Mouse (Mus musculus) intestine, embryonic 14.5 days (tissue): ENCODE data around the gene Calhm2. TPM values are rescaled to one million over a fixed set of nuclear protein-coding genes. Genes with fewer than 3 reads are reported as not detected.
"Not testable (repeated sequence)": the region's sequence is repeated elsewhere in the genome, so short reads cannot be mapped to it uniquely, and the experiment has no call there.

Experiments
- ATAC-seq: fragments of 200-750 bp; cut with Nextera tagmentation; replicated peaks from 2 replicates; pipeline ENCODE4 v1.8.0; 2017; ENCODE audit warnings: low read depth, moderate number of reproducible peaks, moderate TSS enrichment, moderate library complexity; ENCODE audit not compliant: low FRiP score, low TSS enrichment
- DNase-seq: peaks from one replicate; pipeline ENCODE4 v3.0.0-alpha.2; 2018; ENCODE audit warnings: low spot score
- H3K27ac ChIP-seq: fragments of 300-500 bp; sonication (generic); 2 replicates; pipeline ENCODE4 v1.5.1; 2014; ENCODE audit warnings: low read depth, mild to moderate bottlenecking, control low read depth
- H3K27me3 ChIP-seq: fragments of 300-500 bp; sonication (generic); replicated peaks from 2 replicates; pipeline ENCODE4 v1.6.1; 2014; ENCODE audit warnings: low read length, control low read depth; ENCODE audit not compliant: control insufficient read depth, insufficient read depth
- H3K36me3 ChIP-seq: fragments of 300-500 bp; sonication (generic); 2 replicates; pipeline ENCODE4 v1.6.1; 2014; ENCODE audit warnings: low read length, control low read depth; ENCODE audit not compliant: control insufficient read depth, insufficient read depth
- H3K4me1 ChIP-seq: fragments of 300-500 bp; sonication (generic); replicated peaks from 2 replicates; pipeline ENCODE4 v1.6.1; 2014; ENCODE audit warnings: low read length, control low read depth, mixed read lengths; ENCODE audit not compliant: control insufficient read depth, insufficient read depth
- H3K4me2 ChIP-seq: fragments of 300-500 bp; sonication (generic); 2 replicates; pipeline ENCODE4 v1.6.1; 2014; ENCODE audit warnings: low read length
- H3K4me3 ChIP-seq: fragments of 300-500 bp; sonication (generic); 2 replicates; pipeline ENCODE4 v1.5.1; 2014; ENCODE audit warnings: low read depth, low read length, control low read depth, mixed read lengths
- H3K9ac ChIP-seq: fragments of 300-500 bp; sonication (generic); 2 replicates; pipeline ENCODE4 v1.6.1; 2014; ENCODE audit warnings: mild to moderate bottlenecking, low read length
- H3K9me3 ChIP-seq: fragments of 300-500 bp; sonication (generic); 2 replicates; pipeline ENCODE4 v1.6.1; 2016; ENCODE audit warnings: low read length, control low read depth; ENCODE audit not compliant: control insufficient read depth
- WGBS: fragments of 180-500 bp; shearing (Covaris S2); extraction: QIAGEN DNeasy Blood & Tissue Kit; methylation state at CpG from one replicate; pipeline ENCODE4 v1.1.7; 2014; 5-methylcytosine and 5-hydroxymethylcytosine counted together
- polyA plus RNA-seq: library from polyadenylated mRNA; unstranded; fragments of >200 nt; fragmentation: Nextera tagmentation; extraction: Ambion mirVana; gene quantifications from 2 replicates; pipeline ENCODE4 v1.2.1, GENCODE M21; 2014

Gene Calhm2
- polyA plus RNA-seq, 1 experiment from 2014 or later = 2.5 TPM

GRCm38 (mm10) chr19:47142438-47142837, 4.3 kb upstream of the Calhm2 start:
- Histone ChIP-seq H3K4me1 (peaks cover 12% of the 10 kb centered on the region), H3K4me2 (no peak overlapping the region), H3K4me3 (no peak overlapping the region), H3K9me3 (no peaks in the 10 kb centered on the region), H3K9ac (no peak overlapping the region), H3K27me3 (no peaks in the 10 kb centered on the region), H3K27ac (no peak overlapping the region), H3K36me3 (no peaks in the 10 kb centered on the region)
- WGBS = 83% methylated on average over 6 of the region's 6 CpGs
- DNase-seq (no peak), ATAC-seq (no peak)

GRCm38 (mm10) chr19:47139611-47140010, 1.5 kb upstream of the Calhm2 start:
- WGBS = 40% methylated on average over 7 of the region's 7 CpGs

GRCm38 (mm10) chr19:47137051-47137581, 978 bp downstream of the Calhm2 start:
- WGBS = 17% methylated on average over 6 of the region's 6 CpGs
- DNase-seq (peak; percentile 65), ATAC-seq (peak; percentile 30)

More at GRCm38 (mm10) chr19:47139611-47140010, 1.5 kb upstream of the Calhm2 start:
- H3K27me3 ChIP-seq, DNase-seq, ATAC-seq, H3K9ac ChIP-seq, H3K9me3 ChIP-seq, H3K27ac ChIP-seq, H3K4me2 ChIP-seq, H3K36me3 ChIP-seq, H3K4me3 ChIP-seq: not testable (repeated sequence)
- peaks cover 19% of the 10 kb centered on the region for H3K4me1 ChIP-seq

GRCm38 (mm10) chr19:47136170-47136569, 1.9 kb downstream of the Calhm2 start:
- WGBS = 83% methylated on average over 5 of the region's 5 CpGs
- H3K9me3 ChIP-seq = no peaks in the 10 kb centered on the region
- H3K9ac ChIP-seq = no peak overlapping the region
- DNase-seq = no peak
- no peaks in the 10 kb centered on the region for H3K27me3 ChIP-seq
- H3K36me3 ChIP-seq = peaks cover 35% of the 10 kb centered on the region
- ATAC-seq = no peak
- no peak overlapping the region for H3K4me2 ChIP-seq
- no peak overlapping the region for H3K4me3 ChIP-seq
- H3K27ac ChIP-seq = no peak overlapping the region
- H3K4me1 ChIP-seq = peaks cover 19% of the 10 kb centered on the region

More at GRCm38 (mm10) chr19:47137051-47137581, 978 bp downstream of the Calhm2 start:
- Histone ChIP-seq H3K36me3 (peaks cover 26% of the 10 kb centered on the region), H3K27ac (peak overlapping the region; percentile 89), H3K4me1 (peaks cover 19% of the 10 kb centered on the region), H3K4me3 (peak overlapping the region; percentile 45), H3K4me2 (peak overlapping the region; percentile 76), H3K27me3 (no peaks in the 10 kb centered on the region), H3K9me3 (no peaks in the 10 kb centered on the region), H3K9ac (peak overlapping the region; percentile 70)

- peaks cover 41% of the 10 kb centered on the region for H3K36me3 ChIP-seq
- H3K4me2 ChIP-seq = no peak overlapping the region
- peaks cover 19% of the 10 kb centered on the region for H3K4me1 ChIP-seq
- DNase-seq (no peak), ATAC-seq (no peak)
- no peaks in the 10 kb centered on the region for H3K9me3 ChIP-seq
- H3K9ac ChIP-seq = no peak overlapping the region
- H3K27me3 ChIP-seq = no peaks in the 10 kb centered on the region
- H3K4me3 ChIP-seq = no peak overlapping the region
- WGBS = 89% methylated on average over 17 of the region's 17 CpGs
- H3K27ac ChIP-seq = no peak overlapping the region
Measured at GRCm38 (mm10) chr19:47135568-47135967, 2.5 kb downstream of the Calhm2 start.

GRCm38 (mm10) chr19:47133161-47133560, 4.9 kb downstream of the Calhm2 start:
- peaks cover 66% of the 10 kb centered on the region for H3K36me3 ChIP-seq
- H3K27me3 ChIP-seq = no peaks in the 10 kb centered on the region
- no peak overlapping the region for H3K9ac ChIP-seq
- DNase-seq (no peak), ATAC-seq (no peak)
- H3K4me2 ChIP-seq = no peak overlapping the region
- H3K4me3 ChIP-seq = no peak overlapping the region
- H3K9me3 ChIP-seq = no peaks in the 10 kb centered on the region
- H3K4me1 ChIP-seq = peaks cover 7% of the 10 kb centered on the region
- no peak overlapping the region for H3K27ac ChIP-seq
- 90% methylated on average over 7 of the region's 7 CpGs for WGBS

GRCm38 (mm10) chr19:47130551-47131125, 7.5 kb downstream of the Calhm2 start:
- Histone ChIP-seq H3K4me1 (no peaks in the 10 kb centered on the region), H3K9ac (no peak overlapping the region), H3K27ac (no peak overlapping the region), H3K4me2 (no peak overlapping the region), H3K36me3 (peaks cover 90% of the 10 kb centered on the region), H3K27me3 (no peaks in the 10 kb centered on the region), H3K4me3 (no peak overlapping the region), H3K9me3 (no peaks in the 10 kb centered on the region)
- DNase-seq (no peak), ATAC-seq (no peak)
- WGBS = 95% methylated on average over 15 of the region's 15 CpGs

- ATAC-seq (no peak), DNase-seq (no peak)
- Histone ChIP-seq H3K36me3 (peaks cover 97% of the 10 kb centered on the region), H3K4me3 (no peak overlapping the region), H3K27me3 (no peaks in the 10 kb centered on the region), H3K27ac (no peak overlapping the region), H3K4me2 (no peak overlapping the region), H3K9me3 (no peaks in the 10 kb centered on the region), H3K9ac (no peak overlapping the region), H3K4me1 (no peaks in the 10 kb centered on the region)
- 90% methylated on average over 11 of the region's 11 CpGs for WGBS
Measured at GRCm38 (mm10) chr19:47128835-47129234, 9.3 kb downstream of the Calhm2 start.

- no peaks in the 10 kb centered on the region for H3K27me3 ChIP-seq
- WGBS = 91% methylated on average over 10 of the region's 10 CpGs
- no peak overlapping the region for H3K4me3 ChIP-seq
- no peaks in the 10 kb centered on the region for H3K9me3 ChIP-seq
- H3K27ac ChIP-seq = no peak overlapping the region
- ATAC-seq (no peak), DNase-seq (no peak)
- H3K9ac ChIP-seq = no peak overlapping the region
- H3K36me3 ChIP-seq = peaks cover 94% of the 10 kb centered on the region
- no peaks in the 10 kb centered on the region for H3K4me1 ChIP-seq
- H3K4me2 ChIP-seq = no peak overlapping the region
Measured at GRCm38 (mm10) chr19:47128164-47128563, 9.9 kb downstream of the Calhm2 start.
